Mouse (Mus musculus): ENCODE data around the gene Secisbp2.

- TF ChIP-seq CTCF (IDR thresholded peaks at IDR 0.05; ENCODE audit: low read depth, low read length), result no peak
- no peak for TF ChIP-seq TAL1 (conservative IDR thresholded peaks at IDR 0.05; ENCODE audit: low read depth, low read length)
- TF ChIP-seq GATA2 (IDR thresholded peaks at IDR 0.05; ENCODE audit: borderline replicate concordance, low read depth, low read length), result no peak
- no peak for TF ChIP-seq GATA1 (IDR thresholded peaks at IDR 0.05; ENCODE audit: borderline replicate concordance, low read length)
- no peak for TF ChIP-seq POLR2AphosphoS5 (IDR thresholded peaks at IDR 0.05; ENCODE audit: insufficient replicate concordance, low read depth, low read length)
These were observed 40.4 kb upstream of the Secisbp2 start for GRCm38 (mm10) chr13:51611060-51611459.

Data from G1E (cell line).